Mouse (Mus musculus) left cerebral cortex, postnatal 10 days (tissue): ENCODE data around the gene Krtcap2. TPM values are rescaled to one million over a fixed set of nuclear protein-coding genes. Genes with fewer than 3 reads are reported as not detected.
A peak's percentile ranks its signal among the peaks of the same experiment; 100 is the strongest.

ENCODE experiments used
- DNase-seq, 2 experiments: peaks; one replicate each; pipeline ENCODE4 v3.0.0; 2021 to 2022; ENCODE audit warnings: low spot score in 2 of 2, mixed read lengths in 1 of 2; ENCODE audit errors: extremely low spot score in 1 of 2
- intact Hi-C: fragments of 180-260 bp; cut with DNase I; formaldehyde crosslinking; loops from one replicate; pipeline ENCODE4 v1.15.1; 2025
- total RNA-seq, 2 experiments: library from RNA; stranded (reverse); gene quantifications; 2 replicates each; pipeline ENCODE4 v1.2.3; 2021

The Krtcap2 gene
- total RNA-seq, 2 experiments from 2014 or later = 72.1 to 92.1 TPM

DNA sequence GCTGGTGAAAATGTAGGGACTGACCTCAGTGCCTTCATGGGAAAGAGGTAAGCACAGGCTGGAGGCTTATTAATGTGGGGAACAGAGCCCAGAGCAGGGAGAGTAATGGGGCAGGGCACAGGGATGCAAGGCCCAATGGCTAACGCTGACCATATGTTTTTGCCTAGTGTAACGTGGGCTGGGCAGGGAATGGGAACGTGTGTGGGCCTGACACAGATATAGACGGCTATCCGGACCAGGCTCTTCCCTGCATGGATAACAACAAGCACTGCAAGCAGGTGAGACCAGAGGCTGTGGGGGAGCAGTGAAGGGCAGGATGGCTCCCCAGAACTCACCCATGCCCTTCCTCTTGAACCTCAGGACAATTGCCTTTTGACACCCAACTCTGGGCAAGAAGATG lies 24.6 kb upstream of the Krtcap2 start:
- intact Hi-C loops = no loop called here
- DNase-seq = no peak

GRCm38 (mm10) chr3:89224796-89225195 lies 21.0 kb upstream of the Krtcap2 start:
- peak in 1 of 2 experiments; percentile 27 for DNase-seq
- intact Hi-C loops = no loop called here

GRCm38 (mm10) chr3:89225321-89225815 lies 20.4 kb upstream of the Krtcap2 start:
- peak in 1 of 2 experiments; percentile 17 for DNase-seq
- intact Hi-C loops = no loop called here

GRCm38 (mm10) chr3:89225918-89226317 lies 19.8 kb upstream of the Krtcap2 start:
- DNase-seq = peak; percentile 39 to 69
- intact Hi-C loops = no loop called here

GRCm38 (mm10) chr3:89226361-89226760 lies 19.4 kb upstream of the Krtcap2 start:
- DNase-seq = peak in 1 of 2 experiments; percentile 25
- intact Hi-C loops = no loop called here

DNA sequence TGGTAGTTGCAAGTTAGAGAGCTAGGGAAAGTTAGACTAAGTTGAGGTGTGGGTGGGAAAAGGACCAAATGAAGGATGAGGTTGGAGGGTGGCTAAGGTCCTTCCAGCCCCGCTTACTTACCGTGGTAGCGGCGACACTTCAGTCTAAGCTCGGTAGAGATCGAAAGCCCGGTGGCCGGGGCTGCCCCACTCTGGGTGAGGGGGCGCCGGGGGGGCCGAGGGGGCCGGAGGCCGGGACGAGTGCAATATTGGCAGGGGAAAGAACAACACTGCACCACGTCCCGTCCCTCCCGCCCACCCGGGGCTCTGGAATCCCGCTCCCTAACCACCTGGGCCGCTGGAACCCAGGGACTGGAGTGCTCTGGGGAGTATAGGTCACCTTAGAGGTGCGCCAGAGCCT lies 18.9 kb upstream of the Krtcap2 start, which contains the start of gene Mtx1:
Gene Mtx1, minus strand, starts transcription at position 189 of the 400 bp plus-strand sequence.
- intact Hi-C loops = no loop called here
- peak in 1 of 2 experiments; percentile 55 for DNase-seq

DNA sequence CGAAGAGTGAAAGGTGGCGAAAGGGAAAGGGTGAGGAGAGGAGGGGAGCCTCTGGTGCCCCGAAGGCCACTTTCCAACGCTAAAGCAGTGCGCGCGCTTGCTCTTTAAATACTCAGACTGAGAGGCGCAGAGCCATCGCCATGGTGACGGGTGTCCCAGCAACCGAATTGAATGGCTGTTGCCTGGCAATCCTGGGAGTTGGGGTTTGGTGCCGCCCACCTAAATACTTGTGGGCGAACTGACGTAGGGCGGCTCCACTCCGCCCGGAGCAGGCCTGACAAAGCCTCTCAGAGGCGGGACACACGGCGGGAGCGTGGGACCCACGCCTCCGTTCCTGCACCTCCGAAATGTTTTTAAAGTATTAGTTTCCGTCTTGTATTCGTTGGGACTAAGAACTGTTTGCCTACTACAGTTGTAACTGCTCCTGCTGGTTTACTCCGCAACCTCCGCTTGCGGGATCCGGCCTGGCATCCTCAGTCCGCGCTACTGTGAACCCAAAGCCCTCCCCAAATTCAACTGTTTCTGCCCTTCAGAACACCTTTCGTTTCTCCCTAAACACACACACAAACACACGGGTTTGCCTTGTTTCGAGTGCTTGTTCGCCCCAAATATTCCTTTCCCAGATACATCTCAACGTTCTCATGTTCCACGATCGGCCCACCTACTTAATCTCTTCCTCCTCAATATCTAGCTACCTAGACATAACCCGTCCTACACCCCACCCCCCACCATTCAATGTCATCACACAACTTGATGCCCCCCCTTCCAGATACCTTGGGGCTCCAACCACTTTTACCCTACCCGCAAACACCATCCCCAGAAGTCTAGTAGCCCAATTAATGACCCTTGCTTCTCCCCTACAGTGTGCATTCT lies 18.2 kb upstream of the Krtcap2 start:
- intact Hi-C loops = no loop called here
- peak; percentile 94 for DNase-seq

DNA sequence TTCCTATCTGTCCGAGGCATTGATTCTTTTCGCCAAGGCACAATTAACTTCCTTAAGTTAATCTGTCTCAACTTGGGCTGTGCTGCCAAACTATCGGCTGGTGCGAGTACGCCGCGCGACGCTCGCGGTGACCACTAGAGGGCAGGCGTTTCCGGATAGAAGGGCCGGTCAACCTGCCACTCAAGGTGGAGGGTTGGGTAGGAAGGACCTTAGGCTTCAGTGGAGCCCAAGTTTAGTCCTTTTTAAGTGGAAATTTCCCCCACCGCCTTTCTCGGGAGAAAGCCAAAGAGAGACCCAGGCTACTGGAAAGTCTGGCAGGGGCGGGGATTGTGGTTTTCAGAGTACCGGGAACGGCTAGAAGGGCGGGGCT lies 17.6 kb upstream of the Krtcap2 start:
- intact Hi-C loops = no loop called here
- peak; percentile 69 to 87 for DNase-seq

DNA sequence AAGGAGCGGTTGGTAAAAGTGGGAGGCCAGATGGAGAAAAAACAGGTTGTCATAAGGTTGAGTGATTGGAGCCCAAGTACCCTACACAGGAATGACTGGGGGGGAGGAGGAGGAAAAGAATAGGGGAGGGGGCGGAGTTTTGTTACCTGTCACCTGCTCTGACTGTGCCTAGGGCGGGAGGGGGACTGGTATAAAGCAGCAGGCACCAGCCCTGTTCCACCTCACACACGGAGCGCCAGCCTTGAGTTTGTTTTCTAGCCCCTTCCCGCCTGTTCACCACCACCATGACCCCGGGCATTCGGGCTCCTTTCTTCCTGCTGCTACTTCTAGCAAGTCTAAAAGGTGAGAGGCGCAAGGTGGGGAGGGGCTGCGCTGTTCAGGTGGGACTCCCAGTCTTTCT lies 16.9 kb upstream of the Krtcap2 start, which contains the start of gene Muc1:
Gene Muc1, plus strand, starts transcription at position 222 of the 400 bp plus-strand sequence.
- peak in 1 of 2 experiments; percentile 27 for DNase-seq
- intact Hi-C loops = no loop called here

DNA sequence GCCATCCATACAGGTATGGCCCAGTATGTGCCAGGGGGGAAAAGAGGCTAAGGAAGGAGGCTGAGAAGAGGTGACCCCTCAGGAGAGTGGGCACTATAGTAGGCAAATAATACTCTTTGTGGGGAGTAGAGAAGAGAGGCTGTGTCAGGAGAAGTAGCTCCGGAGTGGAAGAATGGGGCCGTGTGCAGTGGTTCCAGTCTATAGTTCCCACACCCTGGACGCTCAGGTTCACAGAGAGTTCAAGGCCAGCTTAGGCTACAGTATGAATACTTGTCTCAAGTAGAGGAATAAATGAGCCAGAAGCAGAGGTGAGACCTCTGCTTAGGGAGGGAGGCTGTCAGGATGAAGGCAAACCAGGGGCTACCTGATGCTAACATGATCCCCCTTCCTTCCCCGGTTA lies 16.5 kb upstream of the Krtcap2 start:
- intact Hi-C loops = no loop called here
- DNase-seq = no peak

DNA sequence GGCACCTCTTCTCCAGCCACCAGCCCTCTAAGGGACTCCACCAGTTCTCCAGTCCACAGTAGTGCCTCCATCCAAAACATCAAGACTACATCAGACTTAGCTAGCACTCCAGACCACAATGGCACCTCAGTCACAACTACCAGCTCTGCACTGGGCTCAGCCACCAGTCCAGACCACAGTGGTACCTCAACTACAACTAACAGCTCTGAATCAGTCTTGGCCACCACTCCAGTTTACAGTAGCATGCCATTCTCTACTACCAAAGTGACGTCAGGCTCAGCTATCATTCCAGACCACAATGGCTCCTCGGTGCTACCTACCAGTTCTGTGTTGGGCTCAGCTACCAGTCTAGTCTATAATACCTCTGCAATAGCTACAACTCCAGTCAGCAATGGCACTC lies 15.2 kb upstream of the Krtcap2 start:
- intact Hi-C loops = no loop called here
- DNase-seq = no peak

GRCm38 (mm10) chr3:89231345-89231744 lies 14.4 kb upstream of the Krtcap2 start:
- no peak for DNase-seq
- intact Hi-C loops = no loop called here

DNA sequence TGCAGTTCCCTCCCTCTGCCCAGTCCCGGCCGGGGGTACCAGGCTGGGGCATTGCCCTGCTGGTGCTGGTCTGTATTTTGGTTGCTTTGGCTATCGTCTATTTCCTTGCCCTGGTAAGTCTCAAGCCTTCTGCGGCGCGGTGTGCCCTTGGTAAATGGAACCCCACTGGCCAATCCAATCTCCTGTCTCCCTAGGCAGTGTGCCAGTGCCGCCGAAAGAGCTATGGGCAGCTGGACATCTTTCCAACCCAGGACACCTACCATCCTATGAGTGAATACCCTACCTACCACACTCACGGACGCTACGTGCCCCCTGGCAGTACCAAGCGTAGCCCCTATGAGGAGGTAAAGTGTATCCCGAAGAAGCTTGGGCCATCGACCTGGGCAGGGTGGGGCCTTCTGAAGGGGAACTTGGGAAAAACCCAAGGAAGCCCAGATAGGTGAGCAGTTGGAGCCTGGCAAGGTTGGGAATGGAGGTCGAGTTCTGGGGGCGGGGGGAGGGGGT lies 13.9 kb upstream of the Krtcap2 start:
- DNase-seq = peak in 1 of 2 experiments; percentile 45
- intact Hi-C loops = no loop called here

- intact Hi-C loops = no loop called here
- peak in 1 of 2 experiments; percentile 37 for DNase-seq
Measured at GRCm38 (mm10) chr3:89232614-89233013, 13.2 kb upstream of the Krtcap2 start.

- intact Hi-C loops = no loop called here
- DNase-seq = peak in 1 of 2 experiments; percentile 49
Measured at GRCm38 (mm10) chr3:89233562-89234110, 12.1 kb upstream of the Krtcap2 start.

GRCm38 (mm10) chr3:89236516-89236915 lies 9.2 kb upstream of the Krtcap2 start:
- DNase-seq = no peak

DNA sequence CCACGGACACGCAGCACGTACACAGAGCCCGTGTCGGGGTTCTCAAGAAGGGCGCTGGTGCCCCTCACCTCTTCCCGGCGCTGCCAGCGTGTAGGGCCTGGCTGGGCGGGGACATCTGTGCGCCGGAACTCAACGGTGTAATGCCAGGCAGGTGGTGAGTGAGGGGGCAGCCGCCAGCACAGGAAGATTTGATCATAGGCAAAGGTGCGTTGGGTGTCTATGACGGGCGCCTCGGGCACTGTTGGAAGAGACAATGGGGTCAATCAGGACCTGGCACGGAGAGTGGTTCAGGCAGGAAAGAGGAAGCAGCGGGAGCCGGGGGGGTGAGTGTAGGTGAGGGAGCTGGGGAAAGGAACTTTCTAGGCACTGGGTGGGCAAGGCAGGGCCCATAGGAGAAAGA lies 8.1 kb upstream of the Krtcap2 start:
- intact Hi-C loops = no loop called here
- no peak for DNase-seq

More at GRCm38 (mm10) chr3:89236516-89236915, 9.2 kb upstream of the Krtcap2 start:
- intact Hi-C loops = no loop called here

- intact Hi-C loops = no loop called here
- DNase-seq = no peak
Measured at GRCm38 (mm10) chr3:89238494-89238893, 7.3 kb upstream of the Krtcap2 start.

DNA sequence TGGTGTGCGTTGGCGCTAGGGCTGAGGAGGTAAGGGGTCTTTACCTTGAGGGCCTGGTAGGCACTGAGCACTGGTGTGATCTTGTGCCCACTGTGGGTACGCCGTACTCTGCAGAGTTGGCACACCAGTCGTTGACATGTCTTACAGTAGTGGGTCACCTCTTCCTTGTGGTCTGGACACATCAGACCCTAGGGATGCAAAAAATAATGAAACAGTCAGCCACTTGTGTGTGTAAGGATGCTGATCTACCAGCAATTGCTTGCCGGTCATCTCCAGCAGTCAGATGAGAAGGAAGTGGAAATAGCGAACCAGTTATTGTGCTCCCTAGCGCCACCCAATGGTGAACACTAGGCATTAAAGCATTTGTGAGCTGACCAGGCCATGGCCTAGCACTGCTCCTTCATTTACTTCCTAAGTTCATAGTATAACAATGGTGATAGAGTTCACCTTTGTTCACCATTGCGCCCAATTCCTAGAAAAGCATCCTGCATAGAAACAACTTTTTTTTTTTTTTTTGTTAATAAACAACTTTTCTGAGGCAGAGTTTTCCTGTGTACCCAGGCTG lies 3.4 kb upstream of the Krtcap2 start:
- intact Hi-C loops = no loop called here

More for the DNA sequence above, 3.4 kb upstream of the Krtcap2 start:
- DNase-seq = peak in 1 of 2 experiments; percentile 78
